Mouse (Mus musculus) liver, postnatal 0 days (tissue): ENCODE data around the gene Vmn2r82.
"Not testable (repeated sequence)": the region's sequence is repeated elsewhere in the genome, so short reads cannot be mapped to it uniquely, and the experiment has no call there.

Experiments
- CTCF ChIP-seq: sonication (generic); IDR thresholded peaks from 2 replicates; pipeline ENCODE4 v1.5.1; 2016; ENCODE audit warnings: antibody characterized with exemption, low read depth
- EP300 ChIP-seq: IDR thresholded peaks from 2 replicates; pipeline ENCODE4 v1.6.1; 2016; ENCODE audit warnings: antibody characterized with exemption, low read depth, mild to moderate bottlenecking

- not testable (repeated sequence) for TF ChIP-seq CTCF, EP300
Observed at GRCm38 (mm10) chr10:79399946-79400700, 43.8 kb downstream of the Vmn2r82 start.
